Mouse (Mus musculus) ES-E14 (cell line): ENCODE measurements at regions not wholly inside any gene's neighbourhood (a gene's known extent, or its start where the extent isn't known, plus 50 kb on each side); places are given as distances from the start of the nearest gene placed in this dataset.

Source experiments
- DNase-seq: peaks from one replicate; pipeline ENCODE4 v3.0.0-alpha.2; 2013; ENCODE audit warnings: low read depth, low spot score
- H3K27ac ChIP-seq: 2 replicates; pipeline ENCODE4 v1.5.1; 2012; ENCODE audit warnings: low read depth, mild to moderate bottlenecking, low read length, moderate library complexity, mixed read lengths; ENCODE audit not compliant: poor library complexity, insufficient read depth, severe bottlenecking
- H3K36me3 ChIP-seq: 2 replicates; pipeline ENCODE4 v1.6.1; 2012; ENCODE audit warnings: mild to moderate bottlenecking, low read length, moderate library complexity, mixed read lengths; ENCODE audit not compliant: control insufficient read depth, poor library complexity, insufficient read depth, severe bottlenecking
- H3K4me1 ChIP-seq, 2 experiments: fragments of 150-350 bp in 1 of 2; sonication (generic) in 1 of 2; 2 replicates each; pipeline ENCODE4 v1.6.1; 2012; ENCODE audit warnings: low read length in 2 of 2, mild to moderate bottlenecking in 1 of 2, mixed read lengths in 1 of 2; ENCODE audit not compliant: control insufficient read depth in 2 of 2, insufficient read depth in 2 of 2, poor library complexity in 1 of 2
- H3K4me3 ChIP-seq, 2 experiments: fragments of 150-350 bp in 1 of 2; sonication (generic) in 1 of 2; 2 replicates each; pipeline ENCODE4 v1.5.1; 2012; ENCODE audit warnings: low read length in 2 of 2, low read depth in 1 of 2, mild to moderate bottlenecking in 1 of 2, mixed read lengths in 1 of 2; ENCODE audit not compliant: insufficient read depth in 1 of 2, poor library complexity in 1 of 2, severe bottlenecking in 1 of 2
- H3K9ac ChIP-seq: 2 replicates; pipeline ENCODE4 v1.6.1; 2012; ENCODE audit warnings: low read depth, mild to moderate bottlenecking, low read length, mixed read lengths; ENCODE audit not compliant: poor library complexity, insufficient read depth, severe bottlenecking
- H3K9me3 ChIP-seq: fragments of 150-350 bp; sonication (generic); 2 replicates; pipeline ENCODE4 v1.6.1; 2012; ENCODE audit warnings: low read depth, mild to moderate bottlenecking, low read length; ENCODE audit not compliant: control insufficient read depth, insufficient read depth
- CHD2 ChIP-seq: IDR thresholded peaks from 2 replicates; pipeline ENCODE4 v1.6.1; 2014; ENCODE audit warnings: mild to moderate bottlenecking, low read depth, low read length, inconsistent platforms
- HCFC1 ChIP-seq: IDR thresholded peaks from 2 replicates; pipeline ENCODE4 v1.6.1; 2012; ENCODE audit warnings: low read length, inconsistent platforms, borderline replicate concordance; ENCODE audit not compliant: insufficient read depth
- MAFK ChIP-seq: IDR thresholded peaks from 2 replicates; pipeline ENCODE4 v1.6.1; 2014; ENCODE audit warnings: mild to moderate bottlenecking, low read depth, low read length, inconsistent platforms; ENCODE audit not compliant: insufficient read depth
- ZC3H11A ChIP-seq: IDR thresholded peaks from 2 replicates; pipeline ENCODE4 v1.6.1; 2012; ENCODE audit warnings: low read depth, mild to moderate bottlenecking, inconsistent platforms, low read length, borderline replicate concordance
- ZNF384 ChIP-seq: IDR thresholded peaks from 2 replicates; pipeline ENCODE4 v1.6.1; 2012; ENCODE audit warnings: low read depth, low read length, inconsistent platforms
- in situ Hi-C, 2 experiments: fragments of 600-800 bp; cut with MboI; formaldehyde crosslinking; loops; one replicate each; pipeline ENCODE4 v1.15.1; 2025; ENCODE audit warnings: low sequenced_read_pairs in 2 of 2, inconsistent platforms in 1 of 2; ENCODE audit not compliant: unreplicated experiment in 2 of 2

DNA sequence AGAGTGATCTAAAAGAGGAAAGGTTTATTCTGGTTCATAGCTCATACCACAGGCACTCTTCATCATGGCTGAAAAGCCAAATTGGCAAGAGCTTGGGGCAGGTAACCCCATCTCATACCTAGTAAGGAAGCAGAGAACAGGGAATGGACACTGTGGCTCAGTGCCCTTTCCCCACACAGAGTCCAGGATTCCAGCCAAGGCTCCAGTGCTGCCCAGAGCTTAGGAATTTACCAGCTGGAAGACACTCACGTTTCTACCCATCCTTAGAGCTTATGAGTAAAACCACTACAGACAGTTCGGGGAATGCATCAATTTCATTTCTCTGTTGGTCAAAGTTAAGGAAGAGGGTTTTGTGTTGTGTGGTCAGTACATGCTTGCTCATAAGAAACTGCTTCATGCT is 241.0 kb downstream of the Snx13 start:
- Histone ChIP-seq H3K9ac (no peak overlapping the region), H3K4me3 (no peak overlapping the region), H3K4me1 (no peaks in the 10 kb centered on the region), H3K36me3 (no peaks in the 10 kb centered on the region), H3K27ac (no peak overlapping the region), H3K9me3 (no peaks in the 10 kb centered on the region)
- TF ChIP-seq ZNF384 (no peak), HCFC1 (no peak), CHD2 (no peak), ZC3H11A (no peak), MAFK (no peak)
- DNase-seq, result no peak
- in situ Hi-C loops, result no loop called here

GRCm38 (mm10) chr12:35287570-35287969 is 240.6 kb downstream of the Snx13 start:
- in situ Hi-C loops, result no loop called here
- no peaks in the 10 kb centered on the region for H3K36me3 ChIP-seq
- no peak for DNase-seq
- no peaks in the 10 kb centered on the region for H3K9me3 ChIP-seq
- no peak overlapping the region for H3K9ac ChIP-seq
- no peak overlapping the region for H3K27ac ChIP-seq
- no peak for TF ChIP-seq CHD2
- TF ChIP-seq ZNF384, result no peak
- no peak for TF ChIP-seq ZC3H11A
- no peak for TF ChIP-seq MAFK
- TF ChIP-seq HCFC1, result no peak
- no peaks in the 10 kb centered on the region for H3K4me1 ChIP-seq
- no peak overlapping the region for H3K4me3 ChIP-seq

- H3K4me3 ChIP-seq, result no peak overlapping the region
- TF ChIP-seq ZNF384 (no peak), ZC3H11A (no peak), HCFC1 (no peak), CHD2 (no peak)
- H3K36me3 ChIP-seq, result no peaks in the 10 kb centered on the region
- no peaks in the 10 kb centered on the region for H3K4me1 ChIP-seq
- no peak for DNase-seq
- no peak overlapping the region for H3K9ac ChIP-seq
- no peaks in the 10 kb centered on the region for H3K9me3 ChIP-seq
- H3K27ac ChIP-seq, result no peak overlapping the region
- in situ Hi-C loops, result no loop called here
Measured at GRCm38 (mm10) chr12:35286974-35287553, 240.1 kb downstream of the Snx13 start.

GRCm38 (mm10) chr12:35284345-35284744 is 237.4 kb downstream of the Snx13 start:
- no peaks in the 10 kb centered on the region for H3K9me3 ChIP-seq
- no peak for DNase-seq
- H3K4me1 ChIP-seq, result no peaks in the 10 kb centered on the region
- in situ Hi-C loops, result no loop called here
- no peak for TF ChIP-seq MAFK
- no peak for TF ChIP-seq HCFC1
- no peak for TF ChIP-seq ZC3H11A
- no peak for TF ChIP-seq ZNF384
- TF ChIP-seq CHD2, result no peak
- no peak overlapping the region for H3K9ac ChIP-seq
- H3K27ac ChIP-seq, result no peak overlapping the region
- H3K4me3 ChIP-seq, result no peak overlapping the region
- H3K36me3 ChIP-seq, result no peaks in the 10 kb centered on the region

DNA sequence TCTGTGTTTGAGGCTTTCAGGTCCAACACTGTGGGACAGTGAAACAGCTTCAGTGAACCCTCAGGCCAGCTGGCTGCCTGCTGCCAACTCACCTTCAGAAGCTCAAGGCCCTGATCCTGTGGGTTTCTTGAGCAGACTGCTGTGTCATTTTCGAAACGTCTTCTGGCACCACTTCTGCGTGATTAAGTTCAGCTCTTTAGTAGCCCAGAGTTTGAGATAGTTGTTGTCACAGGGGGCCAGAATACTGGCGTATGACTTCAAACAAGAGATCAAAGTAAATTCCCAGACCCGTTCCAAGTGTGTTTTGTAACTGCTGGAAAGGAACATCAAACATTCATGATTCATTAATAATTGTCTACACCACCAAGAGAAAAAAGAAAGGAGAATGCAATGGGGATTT is 236.9 kb downstream of the Snx13 start:
- TF ChIP-seq ZC3H11A, result no peak
- Histone ChIP-seq H3K36me3 (no peaks in the 10 kb centered on the region), H3K9ac (no peak overlapping the region), H3K4me3 (no peak overlapping the region), H3K9me3 (no peaks in the 10 kb centered on the region), H3K27ac (no peak overlapping the region), H3K4me1 (no peaks in the 10 kb centered on the region)
- no peak for DNase-seq
- in situ Hi-C loops, result no loop called here
